Mouse (Mus musculus): ENCODE data around the gene Pop5.

- TF ChIP-seq CTCF (IDR thresholded peaks at IDR 0.05; ENCODE audit: extremely low read depth, insufficient read length, insufficient replicate concordance, low read depth, low read length) (no peak), POLR2A (IDR thresholded peaks at IDR 0.05; ENCODE audit: low read depth, low read length) (no peak)
Measured at GRCm38 (mm10) chr5:115266340-115266739, 30.7 kb downstream of the Pop5 start.
